Mouse (Mus musculus) CH12F3 (cell line): ENCODE results near the gene Otulin.

ENCODE experiments used
- in situ Hi-C: fragments of 300-500 bp; cut with MboI; formaldehyde crosslinking; loops from 2 replicates; pipeline ENCODE4 v1.14.3; 2020; ENCODE audit warnings: low sequenced_read_pairs

The Otulin gene

DNA sequence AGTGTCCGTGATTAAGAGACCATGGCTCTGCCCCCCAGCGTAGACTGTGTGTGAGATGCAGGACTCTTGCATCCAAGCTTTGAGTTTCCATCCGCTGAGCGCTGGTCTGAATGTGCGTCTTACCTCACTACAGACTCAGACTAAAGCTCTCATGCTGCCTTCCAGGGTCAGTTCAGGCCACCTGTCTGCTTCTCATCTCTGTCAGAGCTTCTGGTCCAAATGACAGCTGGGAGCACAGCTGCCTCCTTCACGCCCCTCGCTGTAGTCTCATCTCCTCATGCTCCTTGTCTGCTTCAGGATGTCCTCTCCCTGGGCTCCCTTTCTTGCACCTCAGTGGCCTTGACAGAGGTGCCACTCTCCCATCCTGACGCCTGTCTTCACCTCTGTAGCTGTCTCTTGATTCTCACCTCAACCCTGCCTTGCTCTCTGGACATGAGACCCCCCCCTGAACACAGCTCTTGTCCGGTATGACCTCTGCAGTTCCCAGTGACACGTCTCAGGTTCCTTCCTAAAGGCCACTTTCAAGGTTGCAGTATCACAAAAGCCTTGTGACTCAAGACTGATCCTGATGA, 78.3 kb downstream of the Otulin start:
- in situ Hi-C loops, result no loop called here

DNA sequence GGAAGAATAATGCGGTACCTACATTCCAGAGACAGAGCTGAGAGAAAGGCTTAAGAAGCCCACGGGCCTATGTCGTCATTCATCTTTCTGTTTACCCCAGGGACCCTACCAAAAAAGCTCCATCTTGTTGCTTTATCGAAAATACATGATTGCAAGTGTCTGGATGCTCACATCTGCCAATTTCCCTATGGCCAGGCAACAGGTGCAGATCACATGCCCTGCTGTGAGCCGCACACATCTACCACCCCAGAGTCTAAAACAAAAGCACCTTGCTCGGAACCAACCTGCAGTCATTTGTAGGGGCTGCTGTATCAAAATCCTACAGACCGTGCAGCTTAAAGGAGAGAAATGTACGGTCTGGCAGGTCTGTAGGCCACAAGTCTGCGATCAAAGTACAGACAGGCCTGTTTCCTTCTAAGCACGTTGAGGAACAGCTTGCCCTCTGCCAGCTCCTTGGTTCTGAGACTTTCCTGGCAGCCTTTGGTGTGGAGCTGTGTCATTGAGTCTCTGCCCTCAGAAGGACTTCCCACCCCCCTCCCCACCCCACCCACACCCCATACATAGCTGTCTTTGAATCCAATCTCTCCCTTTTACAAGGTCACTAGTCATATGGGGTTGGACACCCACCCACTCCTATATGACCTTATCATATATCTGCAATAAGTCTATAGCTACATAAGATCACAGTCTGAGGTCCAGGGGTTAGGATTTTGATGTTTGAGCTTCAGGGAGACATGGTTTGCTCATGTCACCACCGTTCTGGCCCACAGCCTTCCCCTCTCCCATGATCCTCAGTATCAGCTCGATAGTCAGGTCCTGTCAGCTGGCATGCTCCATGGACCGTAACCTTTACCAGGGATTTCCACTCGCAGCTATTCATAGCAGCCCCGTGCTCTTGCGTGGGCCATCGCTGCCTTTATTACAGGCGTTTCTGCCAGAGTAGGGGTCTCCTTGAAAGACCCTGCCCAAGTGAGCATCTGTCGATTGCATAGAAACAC, 79.1 kb downstream of the Otulin start:
- in situ Hi-C loops, result no loop called here

DNA sequence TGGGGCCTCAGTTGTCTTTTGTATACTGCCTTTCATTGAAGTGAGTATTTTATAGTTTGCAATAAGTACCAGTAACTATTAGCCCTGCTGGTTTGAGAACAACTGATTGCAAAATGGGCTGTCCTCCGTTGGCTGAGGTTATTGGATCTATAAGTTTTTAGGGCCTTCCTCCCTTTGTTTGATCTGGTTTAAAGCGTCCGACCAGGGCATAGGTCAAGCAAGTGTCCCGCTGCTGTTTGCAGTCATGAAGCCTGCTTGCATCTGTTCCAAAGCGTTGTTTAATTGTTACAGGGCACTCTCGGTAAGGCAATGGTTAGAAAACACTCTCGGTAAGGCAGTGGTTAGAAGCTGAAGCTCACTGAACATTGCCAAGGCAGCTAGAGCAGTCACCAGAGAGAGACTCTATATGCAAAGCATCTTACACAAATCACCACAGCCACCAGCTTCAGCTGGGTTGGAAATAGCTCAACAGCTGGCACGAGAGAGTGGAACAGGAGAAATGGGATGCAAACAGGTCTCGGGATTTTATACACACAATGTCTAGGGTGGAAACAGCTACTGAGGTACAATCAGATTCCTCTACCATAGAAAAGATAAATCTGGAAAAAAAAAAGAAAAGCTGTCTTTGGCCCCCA, 80.0 kb downstream of the Otulin start:
- in situ Hi-C loops, result no loop called here

- in situ Hi-C loops, result no loop called here
Measured at GRCm38 (mm10) chr15:27549878-27550277, 80.6 kb downstream of the Otulin start.

DNA sequence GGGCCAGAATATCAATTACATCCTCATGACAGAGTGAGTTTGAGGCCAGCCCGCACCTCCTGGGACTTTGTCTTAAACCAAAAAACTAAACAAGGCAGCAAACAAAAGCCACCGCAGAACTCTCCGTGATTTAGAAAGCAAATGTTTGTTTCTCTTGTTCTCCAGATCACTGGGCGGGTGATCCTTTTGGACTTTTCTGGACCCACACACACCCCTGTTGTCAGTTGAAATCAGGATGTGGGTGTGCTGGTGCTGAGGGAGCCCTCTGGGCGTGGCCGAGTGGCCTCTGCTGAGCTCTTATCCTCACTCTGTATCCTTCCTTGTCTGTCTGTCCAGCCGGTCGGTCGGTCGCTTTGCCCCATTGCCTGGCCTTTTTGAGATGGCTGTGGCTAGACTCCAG, 81.4 kb downstream of the Otulin start:
- in situ Hi-C loops, result no loop called here

DNA sequence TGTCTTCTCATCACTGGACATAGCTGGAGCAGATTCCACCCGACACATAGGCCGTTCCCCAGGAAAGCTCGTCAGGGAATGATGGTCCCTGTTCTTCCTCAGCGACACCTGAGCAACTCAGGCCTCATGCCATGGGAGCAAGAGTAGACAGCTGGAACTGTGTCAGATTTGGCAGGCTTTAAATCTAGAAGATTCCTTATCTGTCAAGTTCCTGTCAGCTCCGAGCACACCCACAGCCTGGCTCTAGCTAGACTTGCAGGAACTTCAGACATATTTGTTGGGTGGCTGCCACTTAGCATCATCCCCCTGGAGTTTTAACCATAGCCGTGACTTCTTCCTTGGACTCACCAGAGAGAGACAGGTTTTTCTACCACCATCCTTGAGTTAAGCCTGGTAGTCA, 82.4 kb downstream of the Otulin start:
- in situ Hi-C loops, result no loop called here

- in situ Hi-C loops, result no loop called here
Measured at GRCm38 (mm10) chr15:27545203-27545602, 85.3 kb downstream of the Otulin start.

DNA sequence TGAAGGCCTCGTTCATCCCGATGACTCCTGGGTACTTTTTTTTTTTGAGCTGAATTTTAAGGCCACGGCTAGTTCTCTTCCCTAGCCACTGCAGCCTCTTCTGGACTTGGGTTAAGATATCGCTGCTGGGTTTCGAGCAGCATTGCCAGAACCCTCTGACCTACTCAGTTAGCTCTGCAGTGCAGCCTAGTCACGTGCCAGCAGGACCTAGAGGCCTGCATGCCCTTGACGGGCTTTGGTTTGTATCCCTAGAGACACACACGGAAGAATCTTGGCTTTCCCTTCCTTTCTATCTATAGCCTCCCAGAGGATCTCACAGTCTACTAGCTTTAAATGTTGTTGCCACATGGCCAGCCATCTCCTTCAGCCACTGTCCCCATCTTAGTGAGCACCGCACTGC, 90.7 kb downstream of the Otulin start:
- in situ Hi-C loops, result no loop called here

DNA sequence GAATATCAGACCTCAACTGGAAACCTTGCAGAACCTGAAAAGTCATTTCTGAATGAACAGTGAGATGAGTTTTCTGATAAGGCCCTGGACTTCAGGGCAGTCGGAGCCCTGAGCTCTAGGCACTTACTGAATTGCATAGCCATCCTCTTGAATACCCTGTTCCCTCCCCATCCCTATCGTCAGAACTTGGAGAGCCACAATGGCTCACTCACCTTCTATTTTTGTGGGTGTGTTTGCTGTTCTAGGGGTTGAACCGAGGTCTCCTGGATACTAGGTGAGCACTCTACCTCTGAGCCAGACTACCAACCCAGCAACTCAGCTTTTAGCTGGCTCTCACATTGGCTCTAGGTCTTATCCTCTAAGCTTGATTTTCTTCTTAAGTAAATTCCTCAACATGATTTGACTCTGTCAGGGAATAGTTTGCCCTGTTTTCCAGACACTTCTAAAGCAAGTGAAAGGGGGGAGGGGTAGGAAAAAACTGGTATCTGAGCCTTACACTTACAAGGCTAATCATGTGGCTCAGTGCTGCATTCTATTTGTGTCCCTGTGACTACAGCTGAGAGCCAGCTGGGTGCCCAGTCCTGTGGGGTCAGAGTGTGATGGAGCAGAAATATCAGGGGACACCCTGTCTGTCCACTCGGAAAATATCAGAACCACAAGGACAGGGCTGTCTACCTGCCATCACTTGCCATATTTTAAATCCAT, 92.8 kb downstream of the Otulin start:
- in situ Hi-C loops, result no loop called here

GRCm38 (mm10) chr15:27536771-27537170, 93.7 kb downstream of the Otulin start:
- in situ Hi-C loops, result no loop called here

DNA sequence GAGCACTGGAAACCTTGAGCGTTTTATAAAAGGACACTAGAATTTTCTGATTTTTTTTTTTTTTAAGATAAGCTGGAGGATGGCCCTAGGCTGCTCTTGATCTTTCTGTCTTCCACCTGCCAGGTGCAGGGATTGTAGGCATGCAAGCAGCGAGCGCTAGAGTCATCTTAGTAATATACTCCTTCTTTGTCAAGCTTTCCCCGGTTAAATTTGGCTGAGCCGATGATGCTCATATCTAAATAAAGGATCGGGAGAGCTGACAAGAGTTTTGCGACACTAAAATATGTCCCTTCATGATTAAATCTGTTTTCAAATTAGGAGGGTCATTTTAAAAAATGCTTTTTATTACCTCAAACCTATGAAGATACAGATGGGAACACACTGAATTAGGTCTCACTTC, 94.3 kb downstream of the Otulin start:
- in situ Hi-C loops, result no loop called here

DNA sequence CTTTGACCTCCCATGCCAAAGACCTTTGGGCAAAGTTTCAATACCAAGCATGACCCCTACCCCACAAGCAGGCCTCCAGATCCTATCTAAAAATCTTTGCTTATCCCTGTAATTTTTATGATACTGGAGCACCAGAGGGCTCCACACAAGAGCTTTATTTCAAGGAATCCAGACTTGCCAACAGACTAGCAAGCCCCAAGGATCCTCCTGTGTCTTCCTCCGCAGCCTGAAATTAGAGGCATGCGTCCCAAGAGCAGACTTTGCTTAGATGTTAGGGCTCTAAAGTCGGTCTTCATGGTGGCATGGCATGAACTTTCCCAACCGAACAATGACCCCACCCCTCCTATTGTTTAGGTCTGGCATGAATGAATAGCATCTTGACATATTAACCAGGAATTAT, 94.8 kb downstream of the Otulin start:
- in situ Hi-C loops, result no loop called here

- in situ Hi-C loops, result no loop called here
Measured at GRCm38 (mm10) chr15:27533036-27533435, 97.5 kb downstream of the Otulin start.

DNA sequence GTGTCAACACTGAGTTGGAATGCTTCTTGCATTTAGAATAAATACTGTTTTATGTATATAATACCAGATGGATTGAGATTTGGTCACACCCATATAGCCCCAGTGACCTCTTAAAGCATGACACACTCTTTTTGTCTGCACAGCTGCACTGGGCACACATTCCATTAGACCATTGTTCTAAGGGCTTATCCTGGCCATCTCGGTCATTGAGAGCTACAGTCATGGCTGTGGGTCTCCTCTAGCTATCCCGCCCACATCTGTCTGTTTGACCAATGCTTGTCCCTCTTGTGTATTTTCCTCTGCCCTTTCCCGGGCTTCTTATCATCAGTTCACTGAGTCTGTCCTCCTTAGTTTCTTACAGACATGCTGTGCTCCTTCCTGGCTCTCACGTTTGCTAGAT, 100.5 kb downstream of the Otulin start:
- in situ Hi-C loops, result no loop called here

DNA sequence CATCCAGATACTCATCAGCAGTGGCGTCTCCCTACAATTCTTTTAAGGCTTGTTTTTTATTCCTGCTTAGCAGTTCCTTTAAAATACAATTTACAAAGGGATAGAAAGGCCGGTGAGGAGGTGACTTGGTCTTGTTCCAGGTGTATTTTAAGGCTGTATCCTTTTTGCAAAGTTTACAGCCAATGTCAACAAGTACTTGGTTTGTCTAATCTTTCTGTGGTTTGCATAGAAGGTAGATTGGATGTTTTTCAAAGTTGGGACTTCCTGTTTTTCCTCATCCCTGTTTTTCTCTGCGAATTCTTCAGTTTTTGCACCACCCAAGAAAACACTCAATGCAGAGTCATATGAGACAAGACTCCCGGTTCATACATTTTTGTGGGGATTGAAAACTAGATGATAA, 101.6 kb downstream of the Otulin start:
- in situ Hi-C loops, result no loop called here

GRCm38 (mm10) chr15:27525233-27526005, 105.1 kb downstream of the Otulin start:
- in situ Hi-C loops, result no loop called here

- in situ Hi-C loops, result no loop called here
Measured at GRCm38 (mm10) chr15:27519857-27520256, 110.6 kb downstream of the Otulin start.

DNA sequence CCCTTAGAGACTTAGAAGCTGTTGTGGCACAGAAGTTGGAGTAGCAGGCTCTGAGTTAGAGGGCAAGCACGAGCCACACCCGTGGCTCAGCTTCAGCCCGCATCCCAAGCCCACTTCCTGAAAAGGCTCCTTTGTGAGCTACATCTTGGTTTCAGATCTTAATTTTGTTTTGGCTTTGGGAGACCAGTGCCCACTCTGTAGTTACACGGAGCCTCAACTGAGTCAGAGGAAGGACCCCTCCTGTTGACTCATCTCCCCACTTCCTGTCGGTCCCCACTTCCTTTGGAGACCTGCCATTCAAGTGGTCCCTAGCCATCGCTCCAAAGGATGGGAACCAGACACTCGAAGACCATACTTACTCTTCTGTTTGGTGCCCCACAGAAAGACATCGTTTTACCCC, 112.5 kb downstream of the Otulin start:
- in situ Hi-C loops, result no loop called here

DNA sequence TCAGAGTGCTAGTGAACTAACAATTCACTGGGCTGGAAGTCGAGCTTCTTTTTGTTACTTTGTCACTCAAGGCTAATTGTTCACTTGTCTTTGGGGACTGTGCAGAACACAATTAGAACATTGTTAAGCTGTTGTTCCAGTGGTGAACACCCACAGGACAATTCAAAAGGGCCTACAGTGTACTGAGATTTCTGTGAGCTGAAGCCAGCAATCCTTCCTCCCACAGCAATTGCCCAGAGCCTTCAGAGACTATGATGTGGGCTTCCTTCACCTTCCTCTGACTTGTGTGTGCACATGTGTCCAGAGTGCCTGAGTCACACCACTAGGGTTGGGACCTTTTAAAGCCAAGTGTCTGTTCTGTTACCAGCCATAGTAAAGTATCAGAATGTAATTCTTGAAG, 113.6 kb downstream of the Otulin start:
- in situ Hi-C loops, result no loop called here

- in situ Hi-C loops, result no loop called here
Measured at GRCm38 (mm10) chr15:27508982-27509381, 121.5 kb downstream of the Otulin start.

- in situ Hi-C loops, result no loop called here
Measured at GRCm38 (mm10) chr15:27508169-27508568, 122.3 kb downstream of the Otulin start.
